Mouse (Mus musculus): ENCODE results near the gene Kif26b. TPM values are rescaled to one million over a fixed set of nuclear protein-coding genes. Genes with fewer than 3 reads are reported as not detected.
A peak's percentile ranks its signal among the peaks of the same experiment; 100 is the strongest.

Kif26b gene
- polyA plus RNA-seq, 1 experiment = 0.45 TPM

DNA sequence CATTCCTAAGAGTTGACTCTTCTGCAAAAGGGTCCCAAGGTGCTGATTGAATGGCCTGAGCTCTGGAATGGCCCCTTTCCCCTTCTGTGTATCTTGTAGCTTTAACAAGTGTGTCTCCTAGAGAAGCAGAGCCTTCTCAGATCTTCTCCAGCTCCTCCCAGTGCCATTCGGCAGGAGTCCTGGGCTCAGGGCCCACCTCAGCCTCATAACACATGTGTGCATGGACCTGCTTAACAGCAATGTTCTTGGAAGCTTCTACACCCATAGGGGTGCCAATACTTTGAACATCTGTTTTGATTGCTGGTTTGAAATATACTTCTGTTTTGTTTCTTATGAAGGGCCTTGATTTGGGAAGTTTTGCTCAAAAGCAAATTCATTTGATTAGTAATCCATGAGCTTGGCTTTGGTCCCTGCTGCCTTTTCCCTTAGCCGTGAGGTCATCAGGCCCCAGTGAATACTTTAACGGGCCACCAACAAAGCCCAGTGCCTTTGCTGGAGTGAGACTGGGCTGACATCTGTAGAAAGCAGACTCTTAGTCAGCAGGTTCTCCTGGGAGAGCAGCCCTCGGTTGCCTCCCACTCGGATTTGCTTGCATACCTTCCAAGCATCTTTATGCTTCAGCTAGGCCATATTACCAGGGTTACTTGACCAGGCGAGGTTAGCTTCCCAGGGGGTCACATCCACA is 405.2 kb downstream of the Kif26b start:
- DNase-seq (ENCODE audit: low read depth, low spot score) = no peak
- 79% methylated on average over 6 of the region's 6 CpGs for WGBS

DNA sequence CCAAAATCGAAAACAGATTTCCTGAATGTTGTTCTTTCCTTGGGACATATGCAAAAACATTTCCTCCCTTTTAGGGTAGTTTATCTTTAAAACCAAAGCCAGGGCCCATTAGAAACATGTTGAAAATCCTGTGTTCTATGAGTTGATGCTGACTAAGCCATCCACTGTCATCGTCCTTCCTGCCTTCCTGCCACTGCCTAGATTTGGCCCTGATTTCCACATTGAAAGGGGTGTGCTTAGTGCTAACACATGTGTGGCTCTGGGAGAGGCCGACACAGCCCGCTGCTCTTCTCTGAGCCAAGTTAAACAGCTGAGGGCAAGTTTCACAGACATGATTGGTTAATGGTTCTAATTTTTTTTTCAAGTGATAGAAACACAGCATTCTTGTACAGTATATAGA is 407.5 kb downstream of the Kif26b start:
- no peak for DNase-seq (ENCODE audit: low read depth, low spot score)

DNA sequence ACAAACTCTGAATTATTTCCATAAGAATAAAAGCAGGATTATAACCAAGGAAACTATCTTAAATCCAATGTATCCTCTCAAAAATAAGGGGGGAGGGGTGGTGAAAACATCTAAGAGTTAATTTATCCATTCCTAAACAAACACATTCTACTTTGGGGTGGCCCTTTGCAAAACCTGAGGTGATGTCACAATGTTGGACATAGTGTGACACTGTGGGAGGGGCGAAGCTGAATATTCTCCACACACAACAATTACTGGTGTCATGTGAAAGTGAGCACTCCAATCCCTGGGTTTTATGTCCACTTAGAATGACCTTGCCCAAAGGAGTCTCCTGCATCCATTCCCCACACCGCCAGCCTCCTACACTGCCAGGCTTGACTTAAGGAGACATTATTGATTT is 408.1 kb downstream of the Kif26b start:
- WGBS = 93% methylated on average over 2 of the region's 2 CpGs
- DNase-seq (ENCODE audit: low read depth, low spot score) = no peak

More for the DNA sequence above, 407.5 kb downstream of the Kif26b start:
- WGBS = 35% methylated on average over 4 of the region's 4 CpGs

DNA sequence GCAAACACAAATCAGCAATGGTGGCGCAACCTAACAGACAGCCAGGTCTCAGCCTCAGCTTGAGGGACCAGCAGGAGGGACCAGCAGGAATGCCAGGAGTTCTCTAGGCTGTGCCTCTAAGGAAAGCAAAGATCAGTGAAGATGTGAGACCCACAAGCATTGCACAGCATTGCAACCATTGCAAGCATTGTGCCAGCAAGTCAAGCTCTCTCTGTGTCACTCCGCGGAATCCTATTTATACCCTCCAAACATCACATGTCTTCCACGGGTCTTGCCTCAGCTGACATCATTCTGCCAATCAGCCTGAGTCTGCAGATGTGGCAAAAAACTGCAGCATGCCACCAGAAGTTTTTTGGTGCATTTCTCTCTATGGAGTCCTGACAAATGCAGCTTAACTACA is 411.4 kb downstream of the Kif26b start:
- 86% methylated on average over 4 of the region's 4 CpGs for WGBS

DNA sequence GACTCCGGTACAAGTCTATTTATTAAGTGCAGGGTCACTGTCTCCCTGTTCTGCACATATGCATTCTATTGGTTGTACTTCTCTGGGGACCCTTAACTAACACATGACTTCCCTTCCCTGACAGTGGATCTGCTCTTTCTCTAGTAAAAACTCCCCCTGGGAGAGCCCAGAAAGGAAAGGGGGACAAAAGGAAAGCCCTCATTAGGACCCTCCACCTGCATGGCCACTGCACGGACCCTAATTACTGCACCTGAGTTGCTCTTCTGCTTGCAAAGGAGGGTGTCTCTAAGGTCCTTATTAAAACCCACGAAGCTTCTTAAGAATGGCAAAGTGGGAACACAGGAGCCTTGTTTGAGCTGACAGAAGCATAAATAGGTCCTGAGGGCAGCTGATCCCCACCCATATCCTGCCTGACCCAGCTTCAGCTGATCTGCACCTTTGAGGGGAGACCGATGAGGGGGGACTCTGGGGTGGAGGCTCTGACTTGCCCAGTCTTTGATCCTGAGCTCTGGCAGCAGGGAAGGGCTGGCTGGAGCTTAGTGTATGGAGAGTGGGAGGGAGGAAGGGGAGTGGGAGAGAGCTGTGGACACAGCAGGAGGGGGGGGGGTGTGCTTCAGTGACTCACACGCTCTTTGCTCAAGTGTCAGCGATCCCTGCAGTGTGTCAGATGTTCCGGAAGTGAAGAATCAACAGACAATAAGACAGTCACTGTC is 413.5 kb downstream of the Kif26b start:
- DNase-seq (ENCODE audit: low read depth, low spot score) = no peak
- 39% methylated on average over 7 of the region's 7 CpGs for WGBS

More for the DNA sequence above, 411.4 kb downstream of the Kif26b start:
- no peak for DNase-seq (ENCODE audit: low read depth, low spot score)

DNA sequence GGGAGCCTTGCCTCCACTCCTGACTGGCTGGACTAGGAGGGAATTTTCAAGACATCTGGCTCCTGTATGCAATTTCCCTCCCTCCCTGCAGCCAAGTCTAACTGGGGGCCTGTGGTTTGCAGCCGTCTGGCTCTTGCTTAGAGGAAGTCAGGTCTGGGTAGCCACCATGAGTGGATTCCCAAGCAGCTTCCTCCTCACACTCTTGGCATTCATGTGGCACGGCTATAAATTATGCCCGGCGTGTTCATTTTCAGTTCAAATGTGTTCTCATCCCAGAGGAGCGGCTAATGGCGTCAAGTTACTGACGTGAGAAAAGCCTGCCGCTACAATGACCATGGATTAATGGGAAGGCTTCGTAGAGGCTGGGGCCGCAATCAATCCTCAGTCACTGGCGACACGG is 424.0 kb downstream of the Kif26b start:
- 65% methylated on average over 12 of the region's 12 CpGs for WGBS
- DNase-seq (ENCODE audit: low read depth, low spot score) = no peak

DNA sequence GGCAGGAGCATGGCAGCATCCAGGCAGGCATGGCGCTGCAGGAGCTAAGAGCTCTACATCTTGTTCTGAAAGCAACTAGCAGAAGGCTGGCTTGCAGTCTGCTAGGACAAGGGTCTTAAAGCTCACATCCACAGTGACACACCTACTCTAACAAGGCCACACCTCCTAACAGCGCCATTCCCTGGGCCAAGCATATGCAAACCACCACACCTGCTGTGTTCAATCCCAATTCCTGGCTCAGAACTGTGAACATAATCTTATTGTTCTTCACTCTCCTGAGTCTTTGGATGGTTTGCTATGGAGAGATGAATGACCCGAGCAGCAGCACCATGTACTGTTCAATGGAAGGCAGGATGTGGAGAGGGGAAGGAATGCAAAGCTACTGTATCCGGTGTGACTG is 429.7 kb downstream of the Kif26b start:
- whole genome bisulfite sequencing = 92% methylated on average over 4 of the region's 4 CpGs
- DNase-seq (ENCODE audit: low read depth, low spot score) = no peak

DNA sequence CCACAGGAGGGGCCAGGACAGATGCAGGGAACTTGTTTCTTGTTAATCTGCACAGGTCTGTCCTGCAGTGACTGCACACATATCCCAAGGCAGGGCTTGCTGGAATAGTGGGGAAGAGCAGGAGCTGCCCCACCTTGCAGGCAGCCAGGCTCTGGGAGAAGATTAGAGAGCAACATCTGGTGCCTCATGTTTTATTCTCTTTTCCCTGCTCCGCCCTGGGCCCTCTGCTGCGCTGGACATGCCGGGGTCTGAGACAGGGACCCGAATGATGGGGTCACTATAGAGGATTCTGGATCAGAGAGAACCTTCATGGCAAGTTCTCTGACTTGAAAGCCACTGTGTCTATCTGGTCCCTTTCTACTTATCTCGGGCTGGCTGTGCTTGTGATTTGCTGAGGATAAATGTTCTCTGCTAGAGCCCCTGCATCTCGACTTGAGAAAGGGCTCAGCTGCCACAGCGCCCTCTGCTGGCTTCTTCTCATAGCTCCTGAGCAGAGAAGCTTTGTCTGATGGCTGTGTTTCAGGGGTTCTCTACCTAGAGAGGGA is 431.2 kb downstream of the Kif26b start:
- WGBS = 50% methylated on average over 7 of the region's 7 CpGs
- peak; percentile 1 for DNase-seq (ENCODE audit: low read depth, low spot score)

DNA sequence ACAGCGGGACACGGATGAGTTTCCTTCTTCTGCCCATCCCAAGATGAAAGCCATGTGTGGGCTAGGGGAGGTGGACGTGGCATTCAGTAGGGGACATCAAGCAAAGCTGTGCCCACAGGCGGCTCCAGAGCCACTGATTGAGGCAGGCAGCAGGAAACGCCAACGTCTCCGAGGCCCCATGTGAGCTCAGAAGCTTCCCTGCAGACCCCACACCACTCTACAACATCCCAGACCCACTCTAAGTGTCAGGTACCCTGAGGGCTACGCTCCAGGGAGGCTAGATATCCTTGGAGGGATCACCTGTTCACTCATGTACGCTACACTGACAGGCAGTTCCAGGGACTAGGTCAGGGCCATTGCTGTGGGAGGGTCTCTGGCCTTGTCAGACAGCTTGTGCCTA is 432.7 kb downstream of the Kif26b start:
- 89% methylated on average over 9 of the region's 9 CpGs for WGBS
- no peak for DNase-seq (ENCODE audit: low read depth, low spot score)

DNA sequence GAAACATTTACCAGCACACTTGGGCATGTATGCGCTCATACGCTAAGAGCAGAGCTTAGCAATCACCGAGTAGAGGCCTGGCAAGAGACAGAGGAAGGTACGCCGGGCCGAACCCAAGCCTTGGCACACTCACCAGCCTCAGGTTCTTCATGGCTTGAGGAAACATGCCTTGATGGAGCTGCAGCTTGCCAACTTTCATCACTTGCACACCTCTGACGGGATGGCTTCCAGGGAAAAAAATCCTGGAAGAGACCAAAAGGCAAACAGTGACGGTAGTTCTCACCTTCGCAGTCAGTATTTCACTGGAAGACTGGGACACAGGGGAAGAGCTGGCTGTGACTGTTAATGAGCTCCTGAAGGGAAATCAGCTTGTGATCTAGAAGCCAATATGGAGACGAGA is 443.1 kb downstream of the Kif26b start:
- DNase-seq (ENCODE audit: low read depth, low spot score) = no peak
- WGBS = 95% methylated on average over 10 of the region's 10 CpGs

DNA sequence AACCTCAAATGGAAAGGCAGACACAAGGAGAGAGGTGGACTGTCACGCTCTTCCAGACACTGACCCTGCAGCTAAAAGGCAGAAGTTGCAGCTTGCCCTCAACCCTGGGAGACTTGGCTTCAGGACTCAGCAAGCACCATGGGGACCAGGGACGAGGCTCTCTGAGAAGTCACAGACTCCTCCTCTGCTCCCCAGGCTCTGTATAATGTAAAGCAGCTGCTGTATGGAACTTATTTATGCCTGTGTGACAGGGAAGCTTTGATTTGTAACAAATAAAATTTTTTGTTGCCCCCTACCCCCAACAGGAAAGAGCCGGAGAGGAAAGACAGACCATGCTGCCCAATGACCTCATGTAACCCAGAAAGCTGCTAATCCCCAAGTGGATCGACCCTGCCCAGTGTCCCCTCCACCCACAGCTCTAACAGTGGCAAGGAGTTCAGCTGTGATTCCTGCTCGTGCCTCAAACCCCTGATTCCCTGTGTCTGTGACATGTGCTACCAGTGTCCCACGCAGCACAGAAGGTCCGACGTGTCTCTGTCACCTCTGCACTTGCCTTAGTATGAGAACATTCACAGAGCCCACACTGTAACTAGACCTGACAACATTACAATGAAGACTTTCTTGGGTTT is 449.8 kb downstream of the Kif26b start:
- 77% methylated on average over 8 of the region's 8 CpGs for WGBS
- no peak for DNase-seq (ENCODE audit: low read depth, low spot score)

DNA sequence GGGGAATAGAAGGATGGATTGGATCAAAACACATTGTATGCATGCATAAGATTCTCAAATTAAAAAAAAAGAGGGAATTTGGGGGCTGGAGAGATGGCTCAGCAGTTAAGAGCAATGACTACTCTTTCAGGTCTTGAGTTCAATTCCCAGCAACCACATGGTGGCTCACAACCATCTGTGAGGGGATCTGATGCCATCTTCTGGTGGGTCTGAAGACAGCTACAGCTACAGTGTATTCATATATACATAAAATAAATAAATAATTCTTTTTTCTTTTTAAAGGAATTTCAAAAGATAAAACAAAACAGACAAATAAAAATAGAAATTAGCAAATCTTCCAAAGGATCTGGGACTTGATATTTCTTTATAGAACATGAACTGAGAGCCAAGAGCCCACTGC is 451.3 kb downstream of the Kif26b start:
- no peak for DNase-seq (ENCODE audit: low read depth, low spot score)

DNA sequence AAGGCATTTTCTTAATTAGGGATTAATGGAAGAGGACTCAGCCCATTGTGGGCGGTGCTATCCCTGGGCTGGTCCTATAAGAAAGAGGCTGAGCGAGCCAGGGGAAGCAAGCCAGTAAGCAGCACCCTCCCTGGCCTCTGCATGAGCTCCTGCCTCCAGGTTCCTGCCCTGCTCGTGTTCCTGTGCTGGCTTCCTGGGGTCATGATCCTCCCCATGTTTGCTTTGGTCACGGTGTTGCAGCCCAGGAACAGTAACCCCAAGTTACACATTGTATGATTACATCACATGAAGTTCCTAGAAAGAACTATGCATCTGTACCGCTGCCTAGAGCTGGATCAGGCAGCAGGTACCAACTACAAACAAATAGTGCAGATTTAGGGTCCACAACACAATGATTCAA is 452.7 kb downstream of the Kif26b start:
- 80% methylated on average over 5 of the region's 5 CpGs for WGBS
- DNase-seq (ENCODE audit: low read depth, low spot score) = no peak

DNA sequence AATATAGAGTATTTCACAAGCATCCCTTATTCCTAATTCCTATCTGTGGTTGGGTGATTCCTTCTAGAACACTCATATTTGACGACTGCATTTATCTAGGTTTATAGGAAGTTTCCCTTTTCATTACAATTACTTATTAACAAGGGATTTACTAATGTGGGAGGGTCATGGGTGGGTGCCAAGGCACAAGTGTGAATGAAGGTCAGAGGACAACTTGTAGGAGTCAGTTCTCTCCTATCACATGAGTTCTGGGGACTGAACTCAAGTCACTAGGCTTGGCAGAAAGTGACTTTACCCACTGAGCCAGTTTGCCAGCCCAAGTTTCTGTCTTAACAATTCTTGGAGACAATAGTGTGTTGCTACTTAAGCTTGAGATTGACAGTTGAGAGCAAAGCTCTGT is 459.3 kb downstream of the Kif26b start:
- no peak for DNase-seq (ENCODE audit: low read depth, low spot score)
- 29% methylated on average over 1 of the region's 1 CpGs for WGBS

Other genes with a start within 250 kb of the Kif26b start
- gene Cox20, start 210.0 kb upstream of the Kif26b start, polyA plus RNA-seq (2012; rRNA removed) = 23.3 and 25.1 TPM in 2 replicates
- 34.2 and 43.2 TPM in 2 replicates for gene Hnrnpu, start 191.3 kb upstream of the Kif26b start, polyA plus RNA-seq (2012; rRNA removed)
- gene Efcab2, start 123.0 kb upstream of the Kif26b start, polyA plus RNA-seq (2012; rRNA removed) = 0.19 and 0.25 TPM in 2 replicates

Measured in large intestine, adult 2 months (tissue).